Mouse (Mus musculus) bone marrow, adult 2 months (tissue): ENCODE data around the gene Gas2. TPM values are rescaled to one million over a fixed set of nuclear protein-coding genes. Genes with fewer than 3 reads are reported as not detected.

ENCODE experiments used
- H3K27ac ChIP-seq: fragments of 200-500 bp; 2 replicates; pipeline ENCODE4 v1.5.1; 2012; ENCODE audit warnings: low read depth, mild to moderate bottlenecking, control low read depth, inconsistent platforms, low read length; ENCODE audit not compliant: control insufficient read depth, poor library complexity, insufficient read depth
- H3K4me1 ChIP-seq: fragments of 200-500 bp; 2 replicates; pipeline ENCODE4 v1.6.1; 2011; ENCODE audit warnings: low read length; ENCODE audit not compliant: control insufficient read depth, insufficient read depth
- H3K4me3 ChIP-seq: fragments of 200-500 bp; replicated peaks from 2 replicates; pipeline ENCODE3; 2011; ENCODE audit warnings: mild to moderate bottlenecking, low read depth, low read length, control low read depth; ENCODE audit not compliant: control insufficient read depth
- CTCF ChIP-seq: fragments of 200-500 bp; IDR thresholded peaks from 2 replicates; pipeline ENCODE4 v1.5.1; 2011; ENCODE audit warnings: low read length, control low read depth; ENCODE audit not compliant: control insufficient read depth, insufficient read depth
- POLR2A ChIP-seq: fragments of 200-500 bp; IDR thresholded peaks from 2 replicates; pipeline ENCODE4 v1.6.1; 2011; ENCODE audit warnings: low read depth, mild to moderate bottlenecking, control low read depth, low read length, borderline replicate concordance; ENCODE audit not compliant: control insufficient read depth
- WGBS: fragments of 180-500 bp; shearing (Covaris S2); methylation state at CpG from one replicate; pipeline ENCODE4 v1.1.7; 2018; 5-methylcytosine and 5-hydroxymethylcytosine counted together
- polyA plus RNA-seq: library from polyadenylated mRNA; stranded (reverse); fragments of >200 nt; gene quantifications from 2 replicates; pipeline ENCODE4 v1.2.4, GENCODE M21; 2011; ENCODE audit warnings: low replicate concordance; ENCODE audit not compliant: missing spikeins, insufficient read depth, insufficient read length

Gene Gas2
- polyA plus RNA-seq, 1 experiment, result 5.4 TPM

- Histone ChIP-seq H3K27ac (no peak overlapping the region), H3K4me1 (no peaks in the 10 kb centered on the region), H3K4me3 (no peak overlapping the region)
- no peak for TF ChIP-seq CTCF
- 72% methylated on average over 10 of the region's 10 CpGs for WGBS
These were observed 67.1 kb downstream of the Gas2 start for GRCm38 (mm10) chr7:51928761-51929519.

DNA sequence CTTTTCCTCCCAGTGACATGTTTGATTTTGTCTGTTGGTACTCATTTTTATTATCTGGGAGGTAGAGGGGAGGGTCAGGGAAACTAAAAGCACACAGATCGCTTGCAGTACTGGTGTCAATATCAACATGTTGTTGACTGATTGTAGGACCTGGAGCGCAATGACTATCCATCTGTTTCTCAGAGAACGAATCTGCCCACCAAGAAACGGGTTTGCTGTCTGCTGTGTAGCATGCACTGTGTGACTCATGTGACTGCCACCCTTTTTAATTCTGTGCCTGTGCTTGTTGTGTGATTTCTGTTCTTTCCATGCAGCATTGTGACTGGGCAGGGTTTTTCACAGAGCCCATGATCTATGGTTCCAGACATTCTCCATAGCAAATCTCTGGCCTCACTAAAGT is 69.4 kb downstream of the Gas2 start:
- TF ChIP-seq CTCF (no peak), POLR2A (no peak)
- Histone ChIP-seq H3K27ac (no peak overlapping the region), H3K4me1 (no peaks in the 10 kb centered on the region), H3K4me3 (no peak overlapping the region)
- WGBS, result 85% methylated on average over 4 of the region's 4 CpGs

GRCm38 (mm10) chr7:51937337-51937736 is 75.5 kb downstream of the Gas2 start:
- Histone ChIP-seq H3K27ac (no peak overlapping the region), H3K4me1 (no peaks in the 10 kb centered on the region), H3K4me3 (no peak overlapping the region)
- 72% methylated on average over 1 of the region's 1 CpGs for WGBS
- TF ChIP-seq CTCF, result no peak
- no peak for TF ChIP-seq POLR2A

DNA sequence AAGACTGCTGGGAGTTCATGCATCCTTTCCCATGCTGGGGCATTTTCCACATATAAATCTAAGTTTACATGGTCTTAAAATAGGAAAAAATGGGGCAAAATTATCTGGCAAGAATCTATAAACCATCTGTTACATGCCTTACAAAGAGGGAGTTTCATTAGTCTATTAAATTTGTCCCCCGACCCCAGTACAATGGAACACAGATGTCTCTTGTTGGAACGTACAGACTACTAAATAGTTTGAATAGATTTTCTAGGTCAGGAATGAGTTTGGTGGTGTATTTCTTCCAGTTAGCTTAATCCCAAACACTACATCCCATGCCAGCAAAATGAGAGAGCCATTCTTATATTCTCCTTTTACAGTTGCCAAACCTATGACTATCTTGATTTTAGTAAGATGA is 78.6 kb downstream of the Gas2 start:
- Histone ChIP-seq H3K4me1 (no peaks in the 10 kb centered on the region), H3K4me3 (no peak overlapping the region), H3K27ac (no peak overlapping the region)
- TF ChIP-seq CTCF (no peak), POLR2A (no peak)
- 83% methylated on average over 2 of the region's 2 CpGs for WGBS

DNA sequence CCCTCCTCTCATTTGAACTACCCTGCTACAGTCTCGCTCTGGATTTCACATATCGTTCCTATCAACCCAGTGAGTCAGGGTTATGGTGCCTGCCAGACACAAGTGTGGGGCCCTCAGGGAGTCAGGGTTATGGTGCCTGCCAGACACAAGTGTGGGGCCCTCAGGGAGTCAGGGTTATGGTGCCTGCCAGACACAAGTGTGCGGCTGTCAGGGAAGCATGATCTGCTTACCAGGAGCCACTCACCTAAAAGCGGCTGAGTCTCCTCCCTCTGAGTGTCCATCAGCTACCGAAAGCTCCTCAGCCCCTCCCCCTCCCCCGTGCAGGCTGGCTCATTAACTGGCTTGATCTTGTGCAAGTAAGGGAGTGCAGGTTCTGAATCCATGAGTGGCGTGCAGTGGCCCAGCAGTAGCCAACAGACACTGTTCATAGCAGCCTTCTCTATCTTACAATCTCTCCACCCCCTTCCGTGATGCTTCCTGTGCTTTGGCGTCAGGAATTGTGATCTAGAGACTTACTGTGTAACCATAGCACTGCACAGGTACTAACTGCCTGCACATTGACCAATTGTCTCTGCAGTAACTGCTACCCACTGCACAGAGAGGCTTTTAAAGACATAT is 93.7 kb downstream of the Gas2 start:
- 60% methylated on average over 9 of the region's 9 CpGs for WGBS
- TF ChIP-seq CTCF (no peak), POLR2A (no peak)
- Histone ChIP-seq H3K27ac (no peak overlapping the region), H3K4me3 (no peak overlapping the region), H3K4me1 (no peaks in the 10 kb centered on the region)

- Histone ChIP-seq H3K27ac (no peak overlapping the region), H3K4me1 (no peaks in the 10 kb centered on the region), H3K4me3 (no peak overlapping the region)
- no peak for TF ChIP-seq CTCF
- no peak for TF ChIP-seq POLR2A
These were observed 96.0 kb downstream of the Gas2 start for GRCm38 (mm10) chr7:51957766-51958165.

GRCm38 (mm10) chr7:51960698-51961374 is 99.0 kb downstream of the Gas2 start:
- whole genome bisulfite sequencing, result 78% methylated on average over 6 of the region's 6 CpGs
- TF ChIP-seq POLR2A (no peak), CTCF (no peak)
- Histone ChIP-seq H3K4me3 (no peak overlapping the region), H3K4me1 (no peaks in the 10 kb centered on the region), H3K27ac (no peak overlapping the region)

DNA sequence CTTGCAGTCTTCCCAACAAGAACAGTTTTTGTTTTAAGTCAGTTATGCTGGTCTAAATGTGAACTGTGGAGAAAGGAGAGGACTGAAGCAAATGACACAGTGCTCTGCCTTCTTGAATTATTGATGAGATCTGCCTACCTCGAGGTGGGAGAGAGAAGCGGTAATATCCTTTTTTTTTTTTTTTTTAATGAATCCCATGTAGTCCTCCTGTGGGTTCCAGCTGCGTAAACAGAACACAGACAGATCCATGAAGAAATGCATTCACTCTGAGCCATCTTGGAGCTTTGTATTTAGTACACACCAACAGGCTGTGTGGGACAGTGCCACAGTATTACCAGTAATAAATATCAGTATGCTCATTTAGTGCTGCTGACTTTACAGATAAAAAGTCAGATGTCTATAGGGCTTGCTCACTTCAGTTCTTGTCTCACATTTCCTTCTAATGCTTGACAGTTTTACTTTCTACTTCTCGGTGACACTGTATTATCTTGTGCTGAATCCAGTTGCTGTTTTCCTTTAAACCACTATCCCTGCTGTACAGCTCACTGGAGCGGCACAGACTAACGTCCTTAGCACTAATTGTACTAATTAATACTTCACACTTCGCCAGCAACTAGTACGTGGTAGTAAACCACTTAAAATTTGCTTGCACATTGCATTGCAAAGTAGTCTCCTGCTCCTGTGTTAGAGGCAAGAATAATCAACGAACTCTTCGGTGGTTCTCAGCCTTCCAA is 100.6 kb downstream of the Gas2 start:
- H3K27ac ChIP-seq, result no peak overlapping the region
- no peaks in the 10 kb centered on the region for H3K4me1 ChIP-seq
- 81% methylated on average over 10 of the region's 10 CpGs for WGBS
- no peak for TF ChIP-seq CTCF
- TF ChIP-seq POLR2A, result no peak
- H3K4me3 ChIP-seq, result no peak overlapping the region
